Mouse (Mus musculus): ENCODE results near the gene LTO1. TPM values are rescaled to one million over a fixed set of nuclear protein-coding genes. Genes with fewer than 3 reads are reported as not detected.

Gene LTO1
- total RNA-seq, 2 experiments from 2014 or later: 14.5 to 49.5 TPM

DNA sequence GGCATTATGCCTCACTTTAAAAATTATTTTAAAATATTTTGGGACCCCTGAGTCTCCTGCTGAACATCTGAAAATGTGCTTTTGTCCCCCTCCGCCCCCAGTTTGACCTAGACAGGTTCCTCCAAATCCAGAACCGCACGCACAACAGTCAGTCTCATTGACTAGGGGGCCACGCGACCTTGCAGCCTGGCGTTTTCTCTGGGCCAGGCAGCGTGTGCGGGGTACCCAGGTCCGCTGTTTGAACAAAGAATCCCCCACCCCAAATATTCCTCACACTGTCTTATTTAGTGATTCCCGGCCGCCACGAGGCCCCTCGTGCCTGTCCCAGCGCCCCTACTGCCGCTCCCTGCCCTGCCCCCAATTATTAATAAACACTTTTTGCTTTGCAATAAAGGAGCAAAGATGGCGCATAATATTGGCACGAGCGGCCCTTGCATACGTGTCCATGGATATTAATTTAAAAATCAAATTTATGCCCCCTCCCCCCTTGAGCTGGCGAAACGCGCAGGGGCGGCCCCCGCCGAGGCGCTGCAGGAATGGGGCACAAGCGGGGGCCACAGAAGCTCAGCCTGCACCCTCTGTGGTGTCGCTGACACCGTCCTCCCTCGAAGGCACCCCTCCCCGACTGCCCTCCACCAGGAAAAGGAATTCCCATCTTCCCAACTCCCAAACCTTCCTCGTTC lies 23.9 kb downstream of the LTO1 start:
- ATAC-seq (ENCODE audit: poor library complexity, severe bottlenecking): no peak

DNA sequence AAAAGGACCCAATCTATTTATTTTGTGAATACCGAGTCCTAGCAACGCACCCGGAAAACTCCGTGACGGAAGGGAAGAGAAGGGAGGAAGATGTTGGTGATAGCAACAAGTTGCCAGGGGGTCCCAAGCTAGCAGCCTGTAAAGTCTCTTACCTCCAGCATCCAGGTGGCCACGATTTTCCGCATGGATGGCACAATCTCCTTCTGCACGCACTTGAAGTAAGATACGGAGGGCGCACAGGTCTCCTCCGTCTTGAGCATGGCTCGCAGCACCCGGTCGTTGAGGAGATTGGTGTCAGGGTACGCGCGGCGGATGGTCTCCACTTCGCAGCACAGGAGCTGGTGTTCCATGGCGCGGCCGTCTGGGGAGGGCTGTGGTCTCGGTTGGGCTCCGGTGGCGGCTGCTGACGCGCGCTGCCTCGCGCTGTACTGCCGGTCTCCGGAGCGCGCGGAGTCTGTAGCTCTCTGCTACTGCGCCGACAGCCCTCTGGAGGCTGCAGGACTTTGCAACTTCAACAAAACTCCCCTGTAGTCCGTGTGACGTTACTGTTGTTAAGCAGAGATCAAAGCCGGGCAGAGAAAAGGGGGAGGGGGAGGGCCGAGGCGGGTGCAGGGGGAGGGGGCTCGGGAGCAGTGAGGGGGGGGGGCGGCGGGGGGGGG lies 24.6 kb downstream of the LTO1 start, which contains the start of gene Ccnd1:
Gene Ccnd1 (minus strand): TSS at position 582 of the 659 bp plus-strand sequence.
- no peak for ATAC-seq (ENCODE audit: poor library complexity, severe bottlenecking)

DNA sequence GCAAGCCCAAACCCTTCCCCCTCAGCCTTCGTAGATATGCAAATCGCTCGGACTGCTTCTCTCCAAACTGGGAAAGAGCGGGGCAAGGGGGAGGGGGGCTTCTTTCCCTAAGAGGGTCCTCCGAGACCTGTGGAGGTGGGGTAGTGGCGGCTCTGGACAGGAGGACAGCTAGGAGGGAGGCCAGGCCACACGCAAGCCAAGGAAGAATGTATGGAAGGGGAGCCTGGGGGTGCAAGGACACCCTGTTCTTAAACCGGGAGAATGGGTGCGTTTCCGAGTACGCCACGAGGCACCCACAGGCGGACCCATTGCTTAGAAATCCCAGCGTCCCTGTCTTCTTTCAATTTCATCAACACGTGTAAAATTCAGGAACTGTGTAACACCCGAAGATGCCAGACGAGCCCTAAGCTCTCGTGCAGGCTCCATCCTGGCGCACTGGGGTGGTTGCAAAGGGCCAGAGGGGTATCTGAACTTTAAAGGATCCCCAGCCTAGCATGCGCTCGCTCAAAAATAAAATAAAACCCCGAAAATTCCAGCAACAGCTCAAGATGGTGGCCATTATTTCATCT lies 25.2 kb downstream of the LTO1 start:
- ATAC-seq (ENCODE audit: poor library complexity, severe bottlenecking): no peak

DNA sequence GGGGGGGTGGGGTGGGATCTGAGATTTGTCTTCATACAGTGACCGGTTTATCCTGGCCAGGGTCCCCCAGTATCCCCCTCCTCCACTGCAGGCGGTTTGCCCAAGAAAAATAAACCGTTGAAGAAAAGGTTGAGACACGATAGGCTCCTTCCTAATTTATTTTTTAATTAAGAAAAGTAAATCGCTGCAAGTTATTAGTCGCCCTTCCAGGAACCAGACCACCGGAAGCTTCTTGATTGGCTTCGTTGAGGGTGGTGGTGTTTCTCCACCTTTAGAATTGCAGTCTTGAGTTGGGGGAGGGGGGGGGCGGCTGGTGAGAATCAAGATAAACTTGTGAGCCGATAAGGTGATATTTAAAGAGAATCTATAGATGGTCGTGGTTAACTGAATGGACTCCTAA lies 25.7 kb downstream of the LTO1 start:
- ATAC-seq (ENCODE audit: poor library complexity, severe bottlenecking): no peak

DNA sequence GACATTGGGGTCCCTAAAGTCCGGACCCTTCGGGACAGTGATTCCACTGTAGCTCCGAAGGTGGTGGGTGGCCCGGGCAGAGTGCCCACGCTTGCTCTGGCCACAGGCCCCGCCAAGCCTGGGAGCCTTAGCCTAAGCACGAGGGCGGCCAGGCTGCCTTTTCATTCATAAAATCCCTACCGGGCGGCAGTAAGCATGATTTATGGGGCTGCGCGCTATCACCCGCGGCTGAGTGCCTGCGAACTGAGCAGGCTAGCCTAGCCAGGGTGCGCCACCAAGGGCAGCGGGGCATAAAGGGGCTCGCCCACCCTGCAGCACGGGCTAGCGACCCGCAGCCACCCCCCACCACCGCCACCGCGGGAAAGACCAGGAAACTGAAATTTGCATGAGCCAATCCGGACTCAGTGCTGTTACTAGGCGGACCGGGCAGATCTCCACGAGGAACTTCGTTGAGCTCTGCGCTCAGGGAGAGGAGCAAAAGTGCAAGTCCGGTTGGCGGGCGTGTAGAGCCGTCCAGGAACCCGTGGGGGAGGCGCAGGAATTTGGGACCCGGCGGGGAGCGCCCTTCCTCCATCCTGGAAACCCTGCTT lies 26.4 kb downstream of the LTO1 start:
- peak; percentile 39; the same call in 1 of the 2 replicates for ATAC-seq (ENCODE audit: poor library complexity, severe bottlenecking)

DNA sequence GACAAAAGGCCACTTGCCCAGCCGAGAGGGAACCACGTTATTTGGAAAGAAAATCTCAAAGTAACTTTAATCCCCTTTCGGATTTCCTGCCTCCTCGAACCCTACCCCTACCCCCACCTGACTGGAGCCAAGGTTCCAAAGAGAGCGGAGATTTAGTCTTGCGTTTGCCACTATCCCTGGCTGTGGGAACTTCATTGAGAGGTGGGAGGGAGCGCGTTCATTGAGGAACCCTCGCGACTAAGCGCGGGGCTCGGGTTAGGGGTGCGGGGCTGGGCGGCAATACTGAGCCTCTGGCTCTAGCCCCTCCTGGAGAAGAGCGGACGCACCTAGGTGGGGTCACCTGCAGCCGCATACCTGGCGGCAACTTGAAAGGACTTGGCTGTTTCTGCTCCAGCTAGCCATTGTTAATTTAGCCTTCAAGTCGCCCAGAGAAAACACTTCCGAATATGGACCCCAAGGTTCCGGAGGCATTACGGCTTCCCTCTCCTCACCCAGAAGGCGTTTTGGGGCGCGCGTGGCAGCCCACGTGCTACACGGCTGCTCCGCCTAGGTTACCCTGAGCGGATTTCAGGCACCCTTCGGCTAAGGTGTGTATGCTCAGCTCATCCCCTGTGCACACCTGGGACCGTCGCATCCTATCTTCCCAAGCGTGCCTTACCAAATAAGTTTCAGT lies 27.3 kb downstream of the LTO1 start:
- no peak for ATAC-seq (ENCODE audit: poor library complexity, severe bottlenecking)

DNA sequence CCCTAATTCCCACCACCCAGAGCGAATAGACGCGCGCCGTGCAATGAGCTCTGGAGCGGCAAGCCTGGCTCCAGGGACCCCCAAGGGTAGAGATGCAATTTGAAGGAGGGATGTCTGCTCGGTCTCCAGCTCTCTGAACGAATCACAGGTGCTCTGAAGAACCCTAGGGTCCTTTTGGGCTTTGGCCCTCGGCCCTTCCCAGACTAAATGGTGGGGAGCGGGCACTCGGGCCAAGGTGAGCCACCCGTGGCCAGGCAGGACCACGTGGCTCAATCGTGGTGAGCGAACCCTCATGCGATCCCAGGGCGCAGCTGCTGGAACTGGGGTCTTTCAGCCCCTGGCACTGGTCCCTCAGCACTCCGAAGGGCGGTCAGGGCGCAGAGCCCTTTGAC lies 27.8 kb downstream of the LTO1 start:
- no peak for ATAC-seq (ENCODE audit: poor library complexity, severe bottlenecking)

DNA sequence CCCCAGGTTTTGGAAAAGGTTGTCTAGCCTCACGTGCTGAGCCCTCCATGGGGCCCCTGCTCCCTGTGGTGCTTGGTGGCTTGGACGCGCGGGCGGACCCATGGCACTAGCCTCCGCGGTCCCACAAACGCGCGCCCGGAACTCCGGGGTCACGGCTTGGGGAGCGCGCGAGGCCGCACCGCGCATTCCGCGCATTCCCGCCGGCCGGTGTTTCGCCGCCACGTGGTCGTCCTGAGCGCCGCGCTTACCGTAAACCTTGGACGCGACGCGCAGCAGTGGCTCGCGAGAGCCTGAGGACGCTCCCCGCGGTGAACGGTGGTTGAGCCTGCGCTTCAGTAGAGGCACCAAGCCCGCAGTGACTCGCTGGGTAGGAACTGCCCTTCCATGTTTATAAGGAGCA lies 28.4 kb downstream of the LTO1 start:
- ATAC-seq (ENCODE audit: poor library complexity, severe bottlenecking): peak; percentile 70

DNA sequence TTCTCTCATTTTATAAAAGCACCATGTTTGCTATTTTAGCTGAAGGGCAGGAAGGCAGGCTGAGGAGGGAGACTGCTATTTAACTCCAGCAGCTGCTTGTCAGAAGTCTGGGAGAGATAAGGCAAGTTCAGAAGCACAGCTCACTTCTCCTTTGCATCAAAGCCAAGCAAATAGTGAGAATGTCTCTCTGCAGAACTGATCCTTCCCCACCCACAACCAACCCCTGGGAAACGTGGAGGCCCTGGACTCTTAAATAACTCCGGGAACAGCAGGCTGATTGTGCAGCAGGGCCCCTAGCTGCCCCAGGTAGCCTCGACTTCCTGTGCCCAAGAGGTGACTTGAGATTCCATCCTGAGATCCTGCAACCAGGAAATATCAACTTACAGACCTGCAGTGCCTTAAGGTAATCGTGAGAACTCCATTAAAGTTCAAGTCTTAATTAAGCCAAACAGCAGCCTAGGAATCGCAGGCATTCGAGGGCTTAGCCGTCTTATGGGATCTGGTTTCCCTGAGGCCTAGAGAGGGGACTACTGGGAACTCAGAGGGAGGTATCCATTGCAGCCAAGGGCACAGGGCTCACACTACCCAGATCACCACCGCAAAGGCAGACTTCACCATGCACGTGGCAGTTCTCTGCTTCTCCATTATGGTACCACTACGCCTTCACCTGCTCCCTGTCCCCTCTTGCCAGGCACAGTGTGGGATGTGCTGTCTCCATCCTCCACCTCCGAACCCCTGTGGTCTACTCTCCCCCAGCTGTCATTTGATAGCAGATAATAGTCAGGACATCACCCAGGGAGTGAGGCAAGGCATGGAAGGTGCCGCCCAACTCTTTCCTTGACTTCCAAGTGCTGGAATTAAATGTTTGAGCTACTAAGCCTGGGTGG lies 43.9 kb downstream of the LTO1 start:
- no peak for ATAC-seq (ENCODE audit: poor library complexity, severe bottlenecking)

DNA sequence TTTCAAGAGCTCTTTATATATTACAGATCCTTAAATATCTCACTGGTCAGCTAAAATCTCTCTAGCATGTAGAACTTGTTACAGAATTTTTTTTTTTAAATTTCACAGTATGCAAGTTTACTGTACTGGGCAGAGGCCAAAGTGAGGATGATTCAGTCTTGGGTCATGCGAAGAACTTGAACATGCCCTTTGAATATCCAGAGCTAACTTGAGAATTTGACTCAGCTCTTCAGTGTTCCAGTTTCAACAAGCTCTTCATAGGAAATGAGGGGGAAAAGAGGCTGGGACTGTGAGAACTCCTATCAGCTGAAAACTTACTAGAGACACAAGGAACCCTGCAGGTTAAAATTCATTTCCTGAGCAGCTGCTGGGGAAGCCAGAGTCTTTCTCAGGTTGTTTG lies 49.0 kb downstream of the LTO1 start:
- no peak for ATAC-seq (ENCODE audit: poor library complexity, severe bottlenecking)

DNA sequence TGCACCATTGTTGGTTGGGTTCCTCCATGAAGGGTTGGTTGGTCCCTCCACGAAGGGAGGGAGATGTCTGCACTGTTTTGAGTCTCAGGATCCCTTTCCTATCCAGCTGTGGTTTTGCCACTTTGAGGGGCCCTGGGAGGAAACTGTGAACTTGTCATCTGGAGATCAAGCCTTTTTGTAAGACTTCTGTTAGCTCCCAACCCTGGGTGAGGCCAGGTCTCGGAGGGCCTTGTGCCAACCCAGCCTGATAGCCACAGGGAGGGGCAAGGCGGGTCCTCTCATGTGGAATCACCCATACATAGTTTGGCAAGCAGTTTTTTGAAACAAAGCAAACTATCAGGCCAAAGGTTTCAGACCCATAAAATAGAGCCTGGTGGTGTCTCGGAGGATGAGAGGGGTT lies 49.4 kb downstream of the LTO1 start:
- ATAC-seq (ENCODE audit: poor library complexity, severe bottlenecking): no peak

DNA sequence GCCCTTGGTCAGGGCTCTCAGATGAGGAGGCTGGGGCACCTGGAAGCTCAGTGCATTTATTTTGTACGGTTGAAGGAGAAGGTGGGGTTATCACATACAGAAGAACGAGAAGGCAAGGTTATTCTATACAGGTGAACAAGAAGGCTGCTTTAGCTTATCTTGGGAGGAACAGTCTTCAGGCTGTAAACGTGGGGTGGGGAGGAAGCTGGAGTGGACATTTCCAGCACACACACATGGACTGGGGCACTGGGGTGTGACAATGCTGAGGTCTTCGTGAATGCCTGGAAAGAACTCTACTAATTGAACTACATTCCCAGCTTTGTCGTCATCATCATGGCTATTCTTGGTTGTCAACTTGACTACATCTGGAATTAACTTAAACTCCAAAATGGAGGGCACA lies 51.0 kb downstream of the LTO1 start:
- no peak for ATAC-seq (ENCODE audit: poor library complexity, severe bottlenecking)

DNA sequence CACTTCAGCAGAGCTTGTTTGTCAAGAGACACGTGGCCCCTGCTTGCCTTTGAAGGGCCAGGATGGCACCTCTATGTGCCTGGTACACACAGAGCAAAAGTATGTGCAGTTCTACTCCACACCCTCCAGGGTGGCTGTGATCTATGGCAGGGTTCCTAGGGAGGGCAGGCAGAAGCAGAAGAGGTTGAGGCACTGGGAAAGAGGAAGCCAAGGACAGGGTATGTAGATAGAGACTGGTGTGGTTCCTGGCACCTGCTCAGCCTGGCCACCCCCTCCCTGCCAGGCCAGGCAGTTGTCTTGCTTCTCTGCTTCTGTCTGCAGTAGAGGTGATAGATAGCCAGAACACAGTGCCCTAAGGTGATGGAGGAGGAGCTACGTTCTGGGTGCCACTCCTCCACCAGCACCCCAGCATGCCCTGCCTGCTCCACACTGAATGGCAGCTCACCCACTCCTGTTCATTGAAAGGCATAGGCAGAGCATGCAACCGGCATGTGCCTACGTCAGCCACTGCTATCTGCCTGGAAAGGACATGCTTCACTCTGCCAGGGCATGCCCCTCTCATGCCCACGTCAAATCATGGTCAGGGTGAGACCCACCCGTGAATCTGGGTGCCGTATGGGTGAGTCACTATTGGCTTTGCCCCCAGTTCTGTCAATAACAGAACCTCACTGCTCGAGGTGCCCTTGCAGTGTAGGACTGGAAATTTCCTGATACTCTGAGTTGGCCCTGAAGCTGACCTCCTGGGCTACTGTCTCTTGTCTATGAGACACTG lies 56.3 kb downstream of the LTO1 start:
- ATAC-seq (ENCODE audit: poor library complexity, severe bottlenecking): peak; percentile 90

DNA sequence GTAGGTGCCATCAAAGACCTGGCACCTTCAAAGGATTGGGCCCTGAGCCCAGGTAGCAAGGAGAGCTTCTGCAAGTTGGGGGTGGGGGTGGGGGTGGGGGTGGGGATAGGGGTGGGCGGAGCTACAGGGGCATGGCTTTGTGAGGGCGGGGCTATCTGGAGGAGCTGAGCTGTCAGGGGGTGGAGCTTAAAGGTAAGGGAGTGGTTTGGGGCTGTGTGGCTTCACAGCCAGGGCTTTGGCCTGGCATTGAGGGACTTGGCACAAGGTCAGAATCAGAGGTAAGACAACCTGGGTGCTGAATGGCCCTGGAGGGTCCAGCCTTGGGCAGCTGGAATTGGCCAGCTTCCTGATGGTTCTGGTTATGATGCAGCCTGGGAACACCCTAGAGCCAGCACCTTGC lies 56.9 kb downstream of the LTO1 start:
- ATAC-seq (ENCODE audit: poor library complexity, severe bottlenecking): no peak

DNA sequence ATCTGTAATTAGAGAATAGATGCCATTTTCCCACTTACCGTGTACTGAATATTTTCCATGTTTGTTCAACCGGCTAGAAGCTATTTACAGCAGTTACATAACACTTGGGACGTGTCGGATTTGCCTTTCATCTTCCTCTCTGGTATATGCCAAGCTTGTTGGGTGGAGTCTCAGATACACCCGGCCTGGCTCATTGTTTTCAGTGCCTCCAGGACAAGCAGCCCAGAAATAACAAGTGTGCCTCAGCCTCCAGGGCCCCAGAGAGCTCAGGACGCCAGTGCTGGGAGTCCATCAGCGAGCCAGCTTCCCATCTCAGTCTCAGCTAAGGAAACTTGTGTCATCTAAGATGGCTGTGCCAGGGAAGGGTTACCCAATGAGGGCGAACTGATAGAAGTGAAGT lies 58.6 kb downstream of the LTO1 start:
- no peak for ATAC-seq (ENCODE audit: poor library complexity, severe bottlenecking)

DNA sequence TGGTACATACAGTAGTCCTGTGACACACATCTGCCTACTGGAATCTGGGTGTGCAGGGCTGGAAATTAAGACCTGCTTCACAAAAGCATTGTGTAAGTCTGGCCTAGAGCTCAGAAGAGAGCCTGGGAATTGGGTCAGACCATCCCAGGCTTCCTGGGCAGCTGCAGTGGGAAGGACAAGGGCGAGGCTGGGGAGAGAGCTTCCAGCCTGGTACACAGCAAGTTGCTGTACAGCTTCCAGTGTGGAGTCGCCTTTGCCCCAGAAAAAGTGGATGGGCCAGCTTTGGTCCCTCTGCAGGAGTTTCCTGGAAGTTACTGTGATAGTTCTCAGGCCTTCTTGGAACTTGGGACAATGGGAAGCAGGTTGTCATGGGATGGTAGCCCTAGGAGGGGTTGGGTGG lies 62.2 kb downstream of the LTO1 start:
- no peak for ATAC-seq (ENCODE audit: poor library complexity, severe bottlenecking)

DNA sequence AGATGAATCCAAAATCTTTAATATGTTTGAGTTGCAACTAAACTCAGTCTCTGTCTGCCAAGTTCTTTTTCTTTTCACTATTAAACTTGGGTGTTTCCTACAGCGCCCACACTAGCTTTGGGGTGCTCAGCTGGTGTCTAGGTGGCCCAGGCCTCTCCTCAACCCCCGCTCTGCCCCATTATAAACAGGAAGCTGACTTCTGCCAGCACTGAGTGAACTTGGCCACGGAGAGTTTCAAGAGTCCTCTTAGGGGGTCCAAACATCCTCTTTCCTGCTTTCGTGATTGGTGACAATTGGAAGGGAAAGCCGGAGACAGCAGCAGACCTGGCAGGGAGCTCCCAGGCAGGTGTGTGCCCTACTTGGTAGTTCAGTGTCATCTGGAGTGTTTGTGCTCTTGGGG lies 64.9 kb downstream of the LTO1 start:
- ATAC-seq (ENCODE audit: poor library complexity, severe bottlenecking): peak; percentile 31; the same call in 1 of the 2 replicates

Data from megakaryocyte, adult 5-6 weeks (primary cell).